In the genomic region with DNA sequence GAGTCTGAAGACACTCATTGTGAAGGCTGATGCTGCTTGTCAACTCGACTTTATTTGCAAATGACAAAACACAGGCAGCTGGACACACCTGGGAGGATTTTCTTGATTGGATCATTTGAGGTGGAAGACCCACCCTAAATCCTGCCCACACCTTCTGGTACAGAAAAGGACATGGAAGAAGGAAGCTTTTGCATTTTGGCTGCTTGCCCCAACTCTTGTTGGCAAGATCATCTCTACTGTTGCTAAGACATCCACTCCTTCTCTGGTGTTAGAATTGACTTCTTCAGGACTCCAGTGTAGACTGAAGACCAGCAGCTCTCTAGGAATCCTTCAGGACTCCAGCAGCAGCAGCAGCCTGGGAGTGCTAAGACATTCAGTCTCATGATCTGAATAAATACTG, we compare ENCODE assay signal across 32 mouse cellular contexts. TPM values are rescaled to one million over a fixed set of nuclear protein-coding genes. Genes with fewer than 3 reads are reported as not detected.
A peak's percentile ranks its signal among the peaks of the same experiment; 100 is the strongest.
DNase-seq lines count a peak whose midpoint lies in the region.
"Had no signal": no experiment of that assay in that cellular context is flagged by ENCODE, and none has a peak within 500 bp of the region (broad histone marks: within the 10 kb centered on the region; RNA-seq: fewer than 3 reads in every experiment).

No protein-coding gene starts in this region.

- intact Hi-C loops in left cerebral cortex, postnatal 25 days (cut with DNase I): no loop called here
- intact Hi-C loops in left cerebral cortex, postnatal 4 days (cut with DNase I): no loop called here

- peak; percentile 20 to 52 for DNase-seq in frontal cortex, adult 2 months (ENCODE audit: extremely low spot score in 1 of 2, low spot score in 1 of 2)
- DNase-seq in frontal cortex, postnatal 14 days (ENCODE audit: low spot score in 2 of 2): no peak
- peak; percentile 26 to 69 for DNase-seq in left cerebral cortex, postnatal 25 days (ENCODE audit: low spot score in 2 of 2)
- DNase-seq in left cerebral cortex, postnatal 4 days: no peak
- DNase-seq in brain, adult 2 months (ENCODE audit: low read depth, low spot score): peak; percentile 46
- DNase-seq in right cerebral cortex, postnatal 14 days: peak; percentile 49
- no peak for DNase-seq in urinary bladder, adult 2 months (ENCODE audit: low spot score)
- no peak for DNase-seq in layer of hippocampus, adult 8-10 months (ENCODE audit: low spot score in 2 of 2)
- DNase-seq: adrenal gland, adult 8-10 months; adrenal gland, postnatal 25 days; cerebellum, adult 18-20 months; cerebellum, adult 9-10 months; cerebellum, postnatal 14 days; forebrain, postnatal 0 days; gastrocnemius, adult 2 months; gastrocnemius, postnatal 14 days; heart, adult 11 months had no signal

RNA-seq across cellular contexts. Expression of a gene that starts 29.7 kb away (rescaled TPM):
- polyA plus RNA-seq in frontal cortex, adult 2 months (2012; rRNA removed): 19.4 and 23.1 TPM in 2 replicates
- 10 to 100 TPM; 16.7 to 18.8 TPM for total RNA-seq in left cerebral cortex, postnatal 25 days (2021)
- 10 to 100 TPM; 20.4 to 21.4 TPM for total RNA-seq in left cerebral cortex, postnatal 4 days (2021)
- polyA plus RNA-seq in urinary bladder, adult 2 months (2012; rRNA removed): 23.8 and 32.0 TPM in 2 replicates
- 10 to 100 TPM; 15.9 to 20.0 (median 17.7) TPM for total RNA-seq in layer of hippocampus, adult 8-10 months (2022)

RNA-seq across cellular contexts. Expression of a gene that starts 43.0 kb away (rescaled TPM):
- not detected in 2 replicates for polyA plus RNA-seq in frontal cortex, adult 2 months (2012; rRNA removed)
- total RNA-seq in left cerebral cortex, postnatal 25 days (2021): not detected
- total RNA-seq in left cerebral cortex, postnatal 4 days (2021): not detected
- not detected in 2 replicates for polyA plus RNA-seq in urinary bladder, adult 2 months (2012; rRNA removed)
- not detected for total RNA-seq in layer of hippocampus, adult 8-10 months (2022)
- total RNA-seq: adrenal gland, adult 8-10 months; adrenal gland, postnatal 25 days; ES-E14; forebrain, postnatal 0 days; gastrocnemius, adult 2 months; gastrocnemius, postnatal 14 days; gastrocnemius, postnatal 4 days; heart, adult 8-10 months; heart, postnatal 25 days; hematopoietic stem cell, adult 5-6 weeks had no signal
- polyA plus RNA-seq: activated CD4-positive, CD25-positive, alpha-beta regulatory T cell, adult 4 months; embryonic facial prominence, embryonic 11.5 days; embryonic facial prominence, embryonic 14.5 days; forebrain, embryonic 11.5 days; forebrain, embryonic 14.5 days; forebrain, postnatal 0 days; heart, embryonic 11.5 days; heart, embryonic 14.5 days; heart, postnatal 0 days; hindbrain, embryonic 12.5 days; hindbrain, embryonic 15.5 days had no signal

RNA-seq across cellular contexts. Expression of a gene that starts 48.9 kb away (rescaled TPM):
- polyA plus RNA-seq in frontal cortex, adult 2 months (2012; rRNA removed): 77.5 and 78.2 TPM in 2 replicates
- 10 to 100 TPM; 81.4 to 82.2 TPM for total RNA-seq in left cerebral cortex, postnatal 25 days (2021)
- 10 to 100 TPM; 73.7 to 76.5 TPM for total RNA-seq in left cerebral cortex, postnatal 4 days (2021)
- 34.0 and 45.7 TPM in 2 replicates for polyA plus RNA-seq in urinary bladder, adult 2 months (2012; rRNA removed)
- total RNA-seq in layer of hippocampus, adult 8-10 months (2022): 10 to 100 TPM; 79.7 to 91.2 (median 81.4) TPM

Comparison
In these comparisons a context has a peak if more than half of its experiments do, and no peak if none do; other contexts are left out.
1. DNase-seq: peak in frontal cortex, adult 2 months (2 of 2), left cerebral cortex, postnatal 25 days (2 of 2), brain, adult 2 months (single experiment) and right cerebral cortex, postnatal 14 days (single experiment); none in frontal cortex, postnatal 14 days (0 of 2), left cerebral cortex, postnatal 4 days (single experiment), urinary bladder, adult 2 months (single experiment) and layer of hippocampus, adult 8-10 months (0 of 2).